ENCODE assay signal across 20 mouse cellular contexts in genomic region chr4:99123546-99123945, GRCm38 (mm10). TPM values are rescaled to one million over a fixed set of nuclear protein-coding genes. Genes with fewer than 3 reads are reported as not detected.
DNase-seq lines count a peak whose midpoint lies in the region; ATAC-seq and TF ChIP-seq lines count a peak whose summit lies in the region.
"Had no signal": no experiment of that assay in that cellular context is flagged by ENCODE, and none has a peak within 500 bp of the region (broad histone marks: within the 10 kb centered on the region; RNA-seq: fewer than 3 reads in every experiment).

No protein-coding gene starts in this region.

- H3K36me3 ChIP-seq in forebrain, embryonic 14.5 days (ENCODE audit: control insufficient read depth, insufficient read depth, low read length), result no peaks in the 10 kb centered on the region
- H3K36me3 ChIP-seq in forebrain, embryonic 11.5 days (ENCODE audit: control insufficient read depth, insufficient read depth, low read length), result no peaks in the 10 kb centered on the region
- no peaks in the 10 kb centered on the region for H3K36me3 ChIP-seq in lung, embryonic 14.5 days (ENCODE audit: insufficient read depth)
- H3K36me3 ChIP-seq: embryonic facial prominence, embryonic 10.5 days; embryonic facial prominence, embryonic 12.5 days had no signal

- H3K4me3 ChIP-seq in forebrain, embryonic 14.5 days (ENCODE audit: low read depth, low read length), result no peak overlapping the region
- no peak overlapping the region for H3K4me3 ChIP-seq in forebrain, embryonic 11.5 days (ENCODE audit: low read depth, low read length)
- no peak overlapping the region for H3K4me3 ChIP-seq in lung, embryonic 14.5 days (ENCODE audit: low read depth, low read length)
- H3K4me3 ChIP-seq: embryonic facial prominence, embryonic 10.5 days; embryonic facial prominence, embryonic 12.5 days; forebrain, embryonic 13.5 days had no signal

- no peaks in the 10 kb centered on the region for H3K27me3 ChIP-seq in forebrain, embryonic 14.5 days (replicated peaks; ENCODE audit: control insufficient read depth, insufficient read depth, low read length)
- H3K27me3 ChIP-seq in forebrain, embryonic 11.5 days (ENCODE audit: control insufficient read depth, insufficient read depth, low read length), result 0 out of 2 replicates have a peak, but pooled peaks cover 2% of the 10 kb centered on the region
- no peaks in the 10 kb centered on the region for H3K27me3 ChIP-seq in lung, embryonic 14.5 days (ENCODE audit: insufficient read depth, low read length)
- H3K27me3 ChIP-seq: embryonic facial prominence, embryonic 12.5 days; forebrain, embryonic 13.5 days; Patski had no signal

- DNase-seq in forebrain, embryonic 14.5 days (ENCODE audit: low spot score), result peak; percentile 41
- no peak for DNase-seq in forebrain, embryonic 11.5 days (ENCODE audit: low spot score)
- peak; percentile 64 for DNase-seq in lung, embryonic 14.5 days
- no peak for DNase-seq in lung, postnatal 10 days
- DNase-seq in NIH3T3 (ENCODE audit: low read depth), result peak; percentile 70
- peak; percentile 60 for DNase-seq in brain, embryonic 14.5 days (ENCODE audit: low read depth)
- no peak for DNase-seq in adrenal gland, postnatal 10 days
- DNase-seq: adrenal gland, adult 8-10 months; adrenal gland, postnatal 25 days; cerebellum, adult 11-12 months; cerebellum, adult 2 months; cerebellum, adult 9-10 months; cerebellum, postnatal 10 days; cerebellum, postnatal 25 days; forebrain, postnatal 0 days had no signal

- peaks cover 17% of the 10 kb centered on the region for H3K4me1 ChIP-seq in forebrain, embryonic 14.5 days (ENCODE audit: control insufficient read depth, insufficient read depth, low read length)
- H3K4me1 ChIP-seq in forebrain, embryonic 11.5 days (replicated peaks; ENCODE audit: control insufficient read depth, insufficient read depth, low read length), result peaks cover 4% of the 10 kb centered on the region
- H3K4me1 ChIP-seq in lung, embryonic 14.5 days (ENCODE audit: insufficient read depth), result peaks cover 11% of the 10 kb centered on the region

- H3K9ac ChIP-seq in forebrain, embryonic 14.5 days (ENCODE audit: low read length), result no peak overlapping the region
- H3K9ac ChIP-seq in forebrain, embryonic 11.5 days (ENCODE audit: low read length), result no peak overlapping the region
- H3K9ac ChIP-seq in lung, embryonic 14.5 days, result no peak overlapping the region
- H3K9ac ChIP-seq: embryonic facial prominence, embryonic 12.5 days; forebrain, embryonic 13.5 days; forebrain, postnatal 0 days had no signal

- no peak for TF ChIP-seq CTCF in lung, embryonic 14.5 days (IDR thresholded peaks at IDR 0.05; ENCODE audit: low read depth)
- TF ChIP-seq CTCF in brain, embryonic 14.5 days (IDR thresholded peaks at IDR 0.05; ENCODE audit: borderline replicate concordance, extremely low read depth, insufficient read depth, insufficient read length), result no peak

- no peak overlapping the region for H3K4me2 ChIP-seq in forebrain, embryonic 14.5 days (ENCODE audit: low read length)
- no peak overlapping the region for H3K4me2 ChIP-seq in forebrain, embryonic 11.5 days (ENCODE audit: low read depth, low read length, severe bottlenecking)
- H3K4me2 ChIP-seq in lung, embryonic 14.5 days, result no peak overlapping the region
- H3K4me2 ChIP-seq: embryonic facial prominence, embryonic 12.5 days; forebrain, embryonic 13.5 days had no signal

- no peaks in the 10 kb centered on the region for H3K9me3 ChIP-seq in forebrain, embryonic 14.5 days (replicated peaks; ENCODE audit: control insufficient read depth, low read length)
- no peaks in the 10 kb centered on the region for H3K9me3 ChIP-seq in forebrain, embryonic 11.5 days (ENCODE audit: control insufficient read depth, low read length)
- H3K9me3 ChIP-seq in lung, embryonic 14.5 days (ENCODE audit: low read depth, low read length), result no peaks in the 10 kb centered on the region
- H3K9me3 ChIP-seq: embryonic facial prominence, embryonic 10.5 days; embryonic facial prominence, embryonic 12.5 days; forebrain, embryonic 13.5 days had no signal

- no peak overlapping the region for H3K27ac ChIP-seq in forebrain, embryonic 14.5 days (ENCODE audit: low read depth, low read length)
- no peak overlapping the region for H3K27ac ChIP-seq in forebrain, embryonic 11.5 days (ENCODE audit: low read depth, low read length)
- no peak overlapping the region for H3K27ac ChIP-seq in lung, embryonic 14.5 days (ENCODE audit: low read depth)
- H3K27ac ChIP-seq: embryonic facial prominence, embryonic 10.5 days; embryonic facial prominence, embryonic 12.5 days; forebrain, embryonic 13.5 days had no signal

- 39% methylated on average over 3 of the region's 3 CpGs for WGBS in forebrain, embryonic 14.5 days
- WGBS in forebrain, embryonic 11.5 days, result 52% methylated on average over 3 of the region's 3 CpGs
- 40% methylated on average over 3 of the region's 3 CpGs for WGBS in lung, embryonic 14.5 days

- no peak for ATAC-seq in forebrain, embryonic 14.5 days
- ATAC-seq in forebrain, embryonic 11.5 days (replicated peaks; ENCODE audit: low FRiP score), result no peak
- no peak for ATAC-seq in lung, embryonic 14.5 days (ENCODE audit: insufficient read depth)
- ATAC-seq: activated CD4-positive, CD25-positive, alpha-beta regulatory T cell, adult 4 months; forebrain, embryonic 13.5 days; forebrain, postnatal 0 days; Patski had no signal

- TF ChIP-seq POLR2A in brain, embryonic 14.5 days (IDR thresholded peaks at IDR 0.05; ENCODE audit: borderline replicate concordance, extremely low read depth, insufficient read depth, insufficient read length, poor library complexity, severe bottlenecking), result no peak

RNA-seq across cellular contexts. Expression of gene Dock7, which starts 2.8 kb away (rescaled TPM):
- 80.3 and 82.9 TPM in 2 replicates for polyA plus RNA-seq in forebrain, embryonic 14.5 days (2014; fragmentation: Nextera tagmentation; extraction: Ambion mirVana)
- 102 and 108 TPM in 2 replicates for polyA plus RNA-seq in forebrain, embryonic 11.5 days (2014; fragmentation: Nextera tagmentation; extraction: Ambion mirVana)
- 77.3 and 78.4 TPM in 2 replicates for polyA plus RNA-seq in lung, embryonic 14.5 days (2014; fragmentation: Nextera tagmentation; extraction: Ambion mirVana)
- 197 and 199 TPM in 2 replicates for polyA plus RNA-seq in brain, embryonic 14.5 days (2012; rRNA removed)
- 10 to 100 TPM; 34.5 to 48.6 TPM for total RNA-seq in adrenal gland, postnatal 10 days (2021)

Comparison
In these comparisons a context has a peak if more than half of its experiments do, and no peak if none do; other contexts are left out.
1. DNase-seq: peak in forebrain, embryonic 14.5 days (single experiment), lung, embryonic 14.5 days (single experiment), NIH3T3 (single experiment) and brain, embryonic 14.5 days (single experiment); none in forebrain, embryonic 11.5 days (single experiment), lung, postnatal 10 days (single experiment) and adrenal gland, postnatal 10 days (single experiment).